Comparison of ENCODE assay signal across 13 mouse cellular contexts in genomic region chr7:35220694-35221365, GRCm38 (mm10).
DNase-seq lines count a peak whose midpoint lies in the region.
"Had no signal": no experiment of that assay in that cellular context is flagged by ENCODE, and none has a peak within 500 bp of the region (broad histone marks: within the 10 kb centered on the region; RNA-seq: fewer than 3 reads in every experiment).

No protein-coding gene starts in this region.

- DNase-seq in kidney, adult 18-20 months: peak; percentile 30
- no peak for DNase-seq in kidney, postnatal 10 days
- peak; percentile 14 for DNase-seq in Muller cell, postnatal 12 days (ENCODE audit: inconsistent ontology term)
- peak; percentile 44 for DNase-seq in adipocyte (ENCODE audit: low spot score)
- peak; percentile 64 to 68 for DNase-seq in kidney, postnatal 36 days
- no peak for DNase-seq in spleen, postnatal 10 days (ENCODE audit: low spot score in 2 of 2)
- DNase-seq: adrenal gland, postnatal 10 days; cerebellum, adult 11 months; cerebellum, adult 8-10 months; cerebellum, postnatal 14 days; gastrocnemius, adult 2 months; gastrocnemius, postnatal 25 days; heart, postnatal 4 days had no signal

Comparison
In these comparisons a context has a peak if more than half of its experiments do, and no peak if none do; other contexts are left out.
1. DNase-seq: peak in kidney, adult 18-20 months (single experiment), Muller cell, postnatal 12 days (single experiment), adipocyte (single experiment) and kidney, postnatal 36 days (2 of 2); none in kidney, postnatal 10 days (single experiment) and spleen, postnatal 10 days (0 of 2).